Mouse (Mus musculus): ENCODE results near the gene Gbp2b. TPM values are rescaled to one million over a fixed set of nuclear protein-coding genes. Genes with fewer than 3 reads are reported as not detected.
"Not testable (repeated sequence)": the region's sequence is repeated elsewhere in the genome, so short reads cannot be mapped to it uniquely, and the experiment has no call there.

The Gbp2b gene
- polyA plus RNA-seq, 1 experiment from 2014 or later = not detected

- 7% methylated on average over 9 of the region's 9 CpGs for WGBS (ENCODE audit: insufficient replicate concordance)
- no peak; the same call in 1 of the 2 replicates for ATAC-seq
- Histone ChIP-seq H3K9ac (no peak overlapping the region), H3K36me3 (no peaks in the 10 kb centered on the region), H3K4me1 (no peaks in the 10 kb centered on the region), H3K9me3 (replicated peaks) (no peaks in the 10 kb centered on the region), H3K4me3 (no peak overlapping the region), H3K4me2 (0 out of 2 replicates have a peak overlapping the region, but pooled peaks have one; percentile 7), H3K27me3 (replicated peaks) (no peaks in the 10 kb centered on the region), H3K27ac (no peak overlapping the region)
Observed at GRCm38 (mm10) chr3:142640201-142640600, 45.6 kb downstream of the Gbp2b start.

GRCm38 (mm10) chr3:142645949-142646348, 51.3 kb downstream of the Gbp2b start:
- not testable (repeated sequence) for H3K4me3 ChIP-seq, ATAC-seq

GRCm38 (mm10) chr3:142647836-142648235, 53.2 kb downstream of the Gbp2b start:
- not testable (repeated sequence) for H3K9me3 ChIP-seq (replicated peaks); H3K27ac ChIP-seq; ATAC-seq; H3K4me2 ChIP-seq; H3K4me1 ChIP-seq; H3K27me3 ChIP-seq (replicated peaks); H3K36me3 ChIP-seq; H3K9ac ChIP-seq; H3K4me3 ChIP-seq
- 54% methylated on average over 7 of the region's 7 CpGs for WGBS (ENCODE audit: insufficient replicate concordance)

More at GRCm38 (mm10) chr3:142645949-142646348, 51.3 kb downstream of the Gbp2b start:
- not testable (repeated sequence) for H3K4me1 ChIP-seq; H3K27ac ChIP-seq; H3K27me3 ChIP-seq (replicated peaks); H3K9ac ChIP-seq; H3K4me2 ChIP-seq; H3K36me3 ChIP-seq; H3K9me3 ChIP-seq (replicated peaks)
- 3% methylated on average over 2 of the region's 2 CpGs for WGBS (ENCODE audit: insufficient replicate concordance)

- H3K36me3 ChIP-seq = no peaks in the 10 kb centered on the region
- no peak for ATAC-seq
- no peaks in the 10 kb centered on the region for H3K4me1 ChIP-seq
- 30% methylated on average over 2 of the region's 2 CpGs for WGBS (ENCODE audit: insufficient replicate concordance)
- H3K27me3 ChIP-seq (replicated peaks) = no peaks in the 10 kb centered on the region
- no peak overlapping the region for H3K4me2 ChIP-seq
- H3K4me3 ChIP-seq = no peak overlapping the region
- no peak overlapping the region for H3K27ac ChIP-seq
- no peaks in the 10 kb centered on the region for H3K9me3 ChIP-seq (replicated peaks)
- no peak overlapping the region for H3K9ac ChIP-seq
Observed at GRCm38 (mm10) chr3:142650205-142650604, 55.6 kb downstream of the Gbp2b start.

- Histone ChIP-seq H3K27me3 (replicated peaks) (no peaks in the 10 kb centered on the region), H3K27ac (no peak overlapping the region), H3K9ac (no peak overlapping the region), H3K36me3 (no peaks in the 10 kb centered on the region), H3K4me3 (no peak overlapping the region), H3K9me3 (replicated peaks) (0 out of 2 replicates have a peak, but pooled peaks cover 12% of the 10 kb centered on the region), H3K4me2 (no peak overlapping the region), H3K4me1 (no peaks in the 10 kb centered on the region)
- 84% methylated on average over 8 of the region's 8 CpGs for WGBS (ENCODE audit: insufficient replicate concordance)
- ATAC-seq = no peak
Observed at GRCm38 (mm10) chr3:142664723-142665122, 70.1 kb downstream of the Gbp2b start.

Small RNA genes lying within 50 kb of the gene (microRNA-seq; reads per million reads assigned to microRNA genes)
- not detected for gene Mir6381

Other genes starting within 250 kb of the Gbp2b start
- gene Pdlim5, start 199.2 kb upstream of the Gbp2b start, polyA plus RNA-seq (2016; fragmentation: Nextera tagmentation; extraction: Ambion mirVana) = 15.6 and 16.8 TPM in 2 replicates
- 0.17 TPM in 1 of 2 replicates, not detected in the other for gene Gbp5, start 100.9 kb upstream of the Gbp2b start, polyA plus RNA-seq (2016; fragmentation: Nextera tagmentation; extraction: Ambion mirVana)
- 2.1 and 2.4 TPM in 2 replicates for gene Gbp7, start 64.5 kb upstream of the Gbp2b start, polyA plus RNA-seq (2016; fragmentation: Nextera tagmentation; extraction: Ambion mirVana)
- 0.86 and 0.87 TPM in 2 replicates for gene Gbp3, start 34.8 kb upstream of the Gbp2b start, polyA plus RNA-seq (2016; fragmentation: Nextera tagmentation; extraction: Ambion mirVana)
- 1.9 and 2.1 TPM in 2 replicates for gene Gbp2, start 25.8 kb downstream of the Gbp2b start, polyA plus RNA-seq (2016; fragmentation: Nextera tagmentation; extraction: Ambion mirVana)
- 9.5 and 11.0 TPM in 2 replicates for gene Kyat3, start 106.2 kb downstream of the Gbp2b start, polyA plus RNA-seq (2016; fragmentation: Nextera tagmentation; extraction: Ambion mirVana)
- 46.5 and 50.7 TPM in 2 replicates for gene Gtf2b, start 170.2 kb downstream of the Gbp2b start, polyA plus RNA-seq (2016; fragmentation: Nextera tagmentation; extraction: Ambion mirVana)